Mouse (Mus musculus) forebrain, postnatal 0 days (tissue): ENCODE measurements around the gene Kcnk16. TPM values are rescaled to one million over a fixed set of nuclear protein-coding genes. Genes with fewer than 3 reads are reported as not detected.

Experiments
- ATAC-seq: fragments of 200-750 bp; cut with Nextera tagmentation; 2 replicates; pipeline ENCODE4 v1.8.0; 2017; ENCODE audit warnings: mild to moderate bottlenecking, moderate library complexity
- DNase-seq: peaks from one replicate; pipeline ENCODE4 v3.0.0-alpha.2; 2015
- H3K27ac ChIP-seq: fragments of 300-500 bp; sonication (generic); 2 replicates; pipeline ENCODE4 v1.5.1; 2014; ENCODE audit warnings: low read depth, mild to moderate bottlenecking, antibody characterized with exemption, low read length, moderate library complexity, mixed read lengths
- H3K27me3 ChIP-seq: fragments of 300-500 bp; sonication (generic); 2 replicates; pipeline ENCODE4 v1.6.1; 2014; ENCODE audit warnings: mild to moderate bottlenecking, low read length, mixed read lengths; ENCODE audit not compliant: insufficient read depth
- H3K36me3 ChIP-seq: fragments of 300-500 bp; sonication (generic); 2 replicates; pipeline ENCODE4 v1.6.1; 2014; ENCODE audit warnings: mild to moderate bottlenecking, moderate library complexity; ENCODE audit not compliant: insufficient read depth
- H3K4me1 ChIP-seq: fragments of 300-500 bp; sonication (generic); 2 replicates; pipeline ENCODE4 v1.6.1; 2014; ENCODE audit warnings: antibody characterized with exemption; ENCODE audit not compliant: insufficient read depth
- H3K4me2 ChIP-seq: fragments of 300-500 bp; sonication (generic); 2 replicates; pipeline ENCODE4 v1.6.1; 2014; ENCODE audit warnings: low read depth, mild to moderate bottlenecking, moderate library complexity
- H3K4me3 ChIP-seq: fragments of 300-500 bp; sonication (generic); 2 replicates; pipeline ENCODE4 v1.5.1; 2014; ENCODE audit warnings: low read depth, low read length, mixed read lengths
- H3K9ac ChIP-seq: fragments of 300-500 bp; sonication (generic); 2 replicates; pipeline ENCODE4 v1.6.1; 2014; ENCODE audit warnings: mild to moderate bottlenecking
- H3K9me3 ChIP-seq: fragments of 300-500 bp; sonication (generic); 2 replicates; pipeline ENCODE4 v1.6.1; 2016; ENCODE audit warnings: low read length
- CTCF ChIP-seq: sonication (generic); IDR thresholded peaks from 2 replicates; pipeline ENCODE4 v1.5.1; 2016; ENCODE audit warnings: antibody characterized with exemption, control low read depth, low read depth
- WGBS: fragments of 180-500 bp; shearing (Covaris S2); extraction: QIAGEN DNeasy Blood & Tissue Kit; methylation state at CpG from one replicate; pipeline ENCODE4 v1.1.7; 2014; 5-methylcytosine and 5-hydroxymethylcytosine counted together
- polyA plus RNA-seq: library from polyadenylated mRNA; unstranded; fragments of >200 nt; fragmentation: Nextera tagmentation; extraction: Ambion mirVana; gene quantifications from 2 replicates; pipeline ENCODE4 v1.2.1, GENCODE M21; 2015
- total RNA-seq: library from RNA; depleted of rRNA; stranded (reverse); fragments of >200 nt; gene quantifications from 2 replicates; pipeline ENCODE4 v1.2.3, GENCODE M21; 2014

Kcnk16 gene
- total and polyA plus RNA-seq, 2 experiments from 2014 or later: not detected

DNA sequence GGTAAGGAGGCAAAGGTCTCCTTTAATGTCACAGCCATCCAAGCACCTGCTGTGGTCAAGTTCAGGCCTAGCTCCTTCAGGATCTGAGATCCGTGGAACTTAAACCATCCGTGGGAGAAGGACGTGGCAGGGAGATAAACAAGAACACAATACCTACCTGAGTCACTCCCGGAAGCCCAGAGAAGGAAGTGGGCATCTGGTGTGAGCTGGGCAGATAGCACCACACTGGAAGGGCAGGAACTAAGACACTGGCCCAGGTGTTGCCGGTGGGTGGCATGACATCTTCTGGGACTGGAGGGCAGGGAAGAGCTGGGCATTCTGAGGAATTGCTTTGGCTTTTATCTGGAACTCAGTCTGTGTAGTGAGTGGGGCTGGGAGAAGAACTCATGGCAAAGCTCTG, 45.7 kb downstream of the Kcnk16 start:
- TF ChIP-seq CTCF: no peak
- WGBS: 94% methylated on average over 5 of the region's 5 CpGs

DNA sequence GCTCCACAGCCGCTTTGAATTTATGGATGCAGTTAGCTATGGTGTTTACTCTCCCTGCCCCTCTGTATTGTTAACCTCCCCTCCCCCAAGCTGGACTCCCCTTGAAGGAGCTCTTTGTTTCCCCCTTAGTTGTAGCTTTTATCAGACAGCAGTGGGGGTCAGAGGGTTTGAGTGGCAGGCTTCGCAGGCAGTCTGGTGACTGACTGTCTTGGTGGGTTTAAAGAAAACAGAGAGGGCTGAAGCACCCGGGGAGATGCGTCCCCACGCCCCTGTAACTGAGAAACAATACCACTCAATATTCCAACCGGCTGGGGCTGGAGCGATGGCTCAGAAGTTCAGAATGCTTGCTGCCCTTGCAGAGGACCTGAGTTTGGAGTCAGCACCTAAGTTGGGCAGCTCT, 47.9 kb downstream of the Kcnk16 start:
- no peak overlapping the region for H3K4me2 ChIP-seq
- no peak for TF ChIP-seq CTCF
- H3K4me1 ChIP-seq: no peaks in the 10 kb centered on the region; the same call in 1 of the 2 replicates
- H3K27me3 ChIP-seq: no peaks in the 10 kb centered on the region
- DNase-seq: no peak
- WGBS: 27% methylated on average over 7 of the region's 7 CpGs
- no peaks in the 10 kb centered on the region for H3K9me3 ChIP-seq
- no peak overlapping the region for H3K9ac ChIP-seq
- ATAC-seq: no peak
- no peak overlapping the region for H3K27ac ChIP-seq
- H3K4me3 ChIP-seq: no peak overlapping the region
- H3K36me3 ChIP-seq: no peaks in the 10 kb centered on the region

More for the DNA sequence above, 45.7 kb downstream of the Kcnk16 start:
- ATAC-seq (no peak), DNase-seq (no peak)
- H3K27me3 ChIP-seq: no peaks in the 10 kb centered on the region
- no peak overlapping the region for H3K4me2 ChIP-seq
- no peaks in the 10 kb centered on the region for H3K36me3 ChIP-seq
- H3K4me1 ChIP-seq: no peaks in the 10 kb centered on the region; the same call in 1 of the 2 replicates
- no peak overlapping the region for H3K4me3 ChIP-seq
- H3K9ac ChIP-seq: no peak overlapping the region
- H3K9me3 ChIP-seq: no peaks in the 10 kb centered on the region
- H3K27ac ChIP-seq: no peak overlapping the region

DNA sequence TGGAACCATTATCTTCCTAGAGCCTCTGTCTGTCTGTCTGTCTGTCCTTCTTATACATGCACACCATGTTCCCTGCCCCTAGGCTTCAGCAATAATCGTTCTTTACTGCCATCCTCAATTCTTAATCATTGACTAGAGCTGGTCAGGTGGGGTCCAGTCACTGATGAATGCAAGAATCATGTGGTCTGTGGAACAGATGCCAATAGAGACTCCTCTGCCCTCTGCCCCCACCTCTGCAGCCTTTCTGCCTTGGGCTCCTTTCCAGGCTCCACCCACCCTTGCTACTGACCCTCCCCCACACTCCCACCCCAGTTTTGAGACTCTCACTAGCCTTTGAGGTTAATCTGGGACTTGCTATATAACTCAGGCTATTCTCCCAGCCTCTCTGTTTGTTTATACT, 49.1 kb downstream of the Kcnk16 start:
- ATAC-seq (no peak), DNase-seq (no peak)
- WGBS: 76% methylated on average over 1 of the region's 1 CpGs
- H3K27me3 ChIP-seq: no peaks in the 10 kb centered on the region
- no peak overlapping the region for H3K4me2 ChIP-seq
- H3K27ac ChIP-seq: no peak overlapping the region
- H3K9me3 ChIP-seq: no peaks in the 10 kb centered on the region
- no peak overlapping the region for H3K4me3 ChIP-seq
- no peaks in the 10 kb centered on the region for H3K4me1 ChIP-seq
- no peaks in the 10 kb centered on the region for H3K36me3 ChIP-seq
- TF ChIP-seq CTCF: no peak
- H3K9ac ChIP-seq: no peak overlapping the region

DNA sequence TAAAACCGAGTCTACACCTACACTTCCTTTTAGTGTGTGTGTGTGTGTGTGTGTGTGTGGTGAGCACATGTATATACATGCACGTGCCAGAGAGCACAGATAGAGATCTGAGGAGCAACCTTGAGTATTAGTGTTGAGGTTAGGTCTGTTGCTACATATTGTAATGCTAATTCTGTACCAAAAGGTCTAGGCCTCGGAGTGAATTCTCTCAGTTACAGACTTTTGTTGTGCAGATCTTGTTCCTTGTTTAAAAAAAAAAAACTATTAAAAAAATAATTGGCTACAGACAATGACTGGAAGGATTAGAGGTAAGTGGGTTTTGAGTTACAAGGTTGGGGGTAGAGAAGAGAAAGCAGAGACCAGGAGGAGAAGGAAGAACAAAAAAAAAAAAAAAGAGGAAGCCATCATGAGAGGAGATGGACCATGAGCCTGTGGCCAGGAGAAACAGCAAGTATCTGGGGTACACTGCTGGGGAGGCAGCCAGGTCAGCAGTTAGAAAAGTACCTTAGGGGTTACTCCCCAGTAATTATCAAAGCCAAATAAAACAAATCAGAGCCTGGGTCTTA, 51.6 kb downstream of the Kcnk16 start:
- WGBS: 12% methylated on average over 3 of the region's 3 CpGs
- no peak for ATAC-seq

DNA sequence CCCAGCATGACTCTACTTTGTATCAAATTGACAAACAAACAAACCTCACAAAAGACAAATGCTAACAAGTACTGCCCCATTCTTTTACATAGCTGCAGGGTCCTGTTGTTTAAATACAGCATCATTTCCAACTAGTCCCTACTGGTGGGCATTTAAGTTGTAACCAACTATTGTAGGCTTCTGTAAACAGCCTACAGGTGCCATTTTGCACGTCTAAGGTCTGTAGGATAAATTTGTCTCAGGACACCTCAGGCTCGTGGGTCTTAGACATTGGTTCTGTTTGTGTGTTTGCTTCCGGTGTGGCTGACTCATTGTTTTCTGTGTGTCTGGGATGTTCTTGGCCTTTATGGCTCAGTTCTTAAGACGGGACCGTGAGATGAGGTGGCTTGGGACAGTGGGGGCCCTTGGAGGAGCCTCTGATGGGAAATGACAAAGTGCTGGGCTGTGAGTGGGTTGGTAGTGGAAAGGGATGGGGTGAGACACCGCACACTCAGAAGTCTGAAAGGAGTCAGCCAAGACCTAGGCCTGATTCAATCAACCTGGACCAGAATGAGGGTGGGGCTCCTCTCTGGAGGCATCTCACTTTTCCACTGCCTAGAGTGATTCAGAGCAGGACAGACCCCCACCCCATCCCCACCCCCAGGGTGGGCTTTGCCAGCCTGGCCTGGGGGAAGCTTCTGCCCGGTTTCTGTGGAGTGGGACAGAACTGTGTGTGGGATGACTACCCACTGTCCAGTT, 52.3 kb downstream of the Kcnk16 start:
- DNase-seq (no peak), ATAC-seq (no peak)
- H3K27me3 ChIP-seq: no peaks in the 10 kb centered on the region
- H3K4me2 ChIP-seq: no peak overlapping the region
- H3K4me3 ChIP-seq: no peak overlapping the region
- no peak overlapping the region for H3K27ac ChIP-seq
- WGBS: 79% methylated on average over 7 of the region's 7 CpGs
- H3K36me3 ChIP-seq: no peaks in the 10 kb centered on the region
- H3K4me1 ChIP-seq: no peaks in the 10 kb centered on the region
- no peak for TF ChIP-seq CTCF
- no peaks in the 10 kb centered on the region for H3K9me3 ChIP-seq
- no peak overlapping the region for H3K9ac ChIP-seq

More for the DNA sequence above, 51.6 kb downstream of the Kcnk16 start:
- Histone ChIP-seq H3K4me1 (no peaks in the 10 kb centered on the region), H3K4me2 (no peak overlapping the region), H3K27me3 (no peaks in the 10 kb centered on the region), H3K9ac (no peak overlapping the region), H3K27ac (no peak overlapping the region), H3K36me3 (no peaks in the 10 kb centered on the region), H3K9me3 (no peaks in the 10 kb centered on the region), H3K4me3 (no peak overlapping the region)
- no peak for DNase-seq
- TF ChIP-seq CTCF: no peak

DNA sequence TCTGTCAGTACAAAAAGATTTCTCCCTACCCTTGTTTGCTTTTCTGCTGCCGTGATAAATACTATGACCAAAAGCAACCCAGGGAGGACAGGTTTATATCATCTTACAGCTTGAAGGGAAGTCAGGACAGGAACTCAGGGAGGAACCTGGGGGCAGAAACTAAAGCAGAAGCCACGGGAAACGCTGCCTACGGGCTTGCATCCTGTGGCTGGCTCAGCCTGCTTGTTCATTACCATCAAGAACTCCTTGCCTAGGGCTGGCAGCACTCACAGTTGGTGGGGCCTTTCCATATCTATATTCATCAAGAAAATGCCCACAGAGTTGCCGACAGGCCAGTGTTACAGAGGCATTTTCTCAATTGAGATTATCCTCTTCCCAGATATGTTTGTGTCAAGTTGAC, 53.2 kb downstream of the Kcnk16 start:
- no peak for DNase-seq
- Histone ChIP-seq H3K9me3 (no peaks in the 10 kb centered on the region), H3K4me1 (no peaks in the 10 kb centered on the region), H3K27me3 (no peaks in the 10 kb centered on the region), H3K4me2 (no peak overlapping the region), H3K36me3 (no peaks in the 10 kb centered on the region), H3K4me3 (no peak overlapping the region), H3K9ac (no peak overlapping the region), H3K27ac (no peak overlapping the region)
- ATAC-seq: no peak
- no peak for TF ChIP-seq CTCF
- WGBS: 86% methylated on average over 5 of the region's 5 CpGs

DNA sequence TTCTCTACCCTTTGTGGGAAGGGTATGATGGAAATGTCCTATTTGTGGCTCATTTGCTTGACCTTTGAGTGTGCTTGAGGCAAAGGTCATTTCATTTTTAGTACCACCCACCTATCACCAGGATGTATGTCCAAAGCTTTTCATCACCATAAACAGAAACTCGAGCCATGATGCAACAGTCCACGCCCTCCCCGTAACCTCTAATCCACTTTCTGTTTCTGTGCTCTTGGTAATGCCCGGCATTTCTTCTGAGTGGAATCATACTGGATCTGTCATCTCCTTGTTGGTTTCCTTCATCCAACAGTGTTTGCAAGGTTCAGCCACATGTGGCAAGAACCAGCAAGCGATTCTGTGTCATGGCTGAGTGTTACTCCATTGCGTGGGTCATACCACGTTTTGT, 54.9 kb downstream of the Kcnk16 start:
- ATAC-seq (no peak), DNase-seq (no peak)
- Histone ChIP-seq H3K9me3 (no peaks in the 10 kb centered on the region), H3K4me2 (no peak overlapping the region), H3K4me1 (no peaks in the 10 kb centered on the region), H3K27me3 (no peaks in the 10 kb centered on the region), H3K4me3 (no peak overlapping the region), H3K27ac (no peak overlapping the region), H3K9ac (no peak overlapping the region), H3K36me3 (no peaks in the 10 kb centered on the region)
- WGBS: 93% methylated on average over 7 of the region's 7 CpGs
- TF ChIP-seq CTCF: no peak
